Mouse (Mus musculus): ENCODE measurements around the gene Caly. TPM values are rescaled to one million over a fixed set of nuclear protein-coding genes. Genes with fewer than 3 reads are reported as not detected.

Caly gene
- polyA plus RNA-seq, 1 experiment from 2014 or later, result 1.2 TPM

DNA sequence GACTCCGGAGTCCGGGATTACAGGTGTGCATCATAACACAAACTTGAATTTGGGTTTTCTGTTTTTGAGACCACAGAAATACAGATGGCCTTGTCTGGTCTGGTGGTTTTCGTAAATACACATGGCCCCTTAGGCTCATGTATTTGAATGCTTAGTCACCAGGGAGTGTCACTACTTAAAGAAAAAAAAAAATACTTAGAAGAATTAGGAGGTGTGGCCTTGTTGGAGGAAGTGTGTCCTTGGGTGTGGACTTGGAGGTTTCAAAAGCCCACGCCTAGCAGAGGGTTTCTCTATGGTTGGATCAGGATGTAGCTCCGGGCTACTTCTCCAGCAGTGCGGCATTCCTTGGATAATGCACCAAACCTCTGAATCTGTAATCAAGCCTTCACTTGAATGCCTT, 4.7 kb downstream of the Caly start:
- H3K27me3 ChIP-seq (ENCODE audit: low read depth, poor library complexity, severe bottlenecking), result peaks cover 51% of the 10 kb centered on the region
- peaks cover 24% of the 10 kb centered on the region for H3K4me1 ChIP-seq
- no peak for DNase-seq (ENCODE audit: low spot score)
- no peaks in the 10 kb centered on the region for H3K9me3 ChIP-seq (replicated peaks)
- no peaks in the 10 kb centered on the region for H3K36me3 ChIP-seq
- H3K27ac ChIP-seq, result no peak overlapping the region
- H3K4me3 ChIP-seq, result no peak overlapping the region
- 81% methylated on average over 6 of the region's 6 CpGs for WGBS

DNA sequence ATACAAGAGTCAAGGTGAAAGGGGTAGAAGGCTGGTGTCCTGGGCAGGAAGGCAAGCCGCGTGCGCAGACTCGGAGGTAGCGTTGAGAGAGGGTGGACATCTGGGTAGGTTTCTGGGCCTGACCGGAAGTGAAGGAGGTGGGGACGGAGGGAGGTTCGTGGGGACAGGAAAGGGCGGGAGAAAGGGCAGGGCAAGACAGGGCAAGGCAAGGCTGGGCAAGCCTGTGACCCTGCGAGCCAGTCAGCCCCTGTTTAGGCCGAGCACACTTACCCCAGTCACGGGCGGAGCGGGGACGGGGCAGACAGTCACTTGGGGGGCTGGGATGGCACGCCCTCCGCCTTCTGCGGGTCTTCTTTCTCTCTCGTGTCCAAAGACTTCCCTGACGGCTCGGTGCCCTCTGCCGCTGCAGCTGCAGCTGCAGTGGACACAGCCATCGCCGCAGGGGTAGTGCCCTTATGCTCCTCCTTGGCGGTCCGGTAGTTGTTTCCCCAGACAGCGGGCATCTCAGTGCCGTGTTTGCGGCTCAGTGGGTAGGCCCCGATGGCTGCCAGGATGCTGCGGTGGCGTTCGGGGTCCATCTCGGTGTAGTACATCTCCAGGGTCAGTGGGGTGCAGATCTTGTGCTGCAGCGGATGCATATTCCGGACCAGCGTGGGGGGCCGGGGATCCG, 12.2 kb downstream of the Caly start:
- WGBS, result 34% methylated on average over 39 of the region's 39 CpGs
- no peaks in the 10 kb centered on the region for H3K9me3 ChIP-seq (replicated peaks)
- H3K36me3 ChIP-seq, result no peaks in the 10 kb centered on the region
- DNase-seq (ENCODE audit: low spot score), result peak; percentile 49
- H3K27me3 ChIP-seq (ENCODE audit: low read depth, poor library complexity, severe bottlenecking), result peaks cover 44% of the 10 kb centered on the region
- H3K27ac ChIP-seq, result peak overlapping the region; percentile 75
- peak overlapping the region; percentile 45 for H3K4me3 ChIP-seq
- peaks cover 9% of the 10 kb centered on the region for H3K4me1 ChIP-seq

DNA sequence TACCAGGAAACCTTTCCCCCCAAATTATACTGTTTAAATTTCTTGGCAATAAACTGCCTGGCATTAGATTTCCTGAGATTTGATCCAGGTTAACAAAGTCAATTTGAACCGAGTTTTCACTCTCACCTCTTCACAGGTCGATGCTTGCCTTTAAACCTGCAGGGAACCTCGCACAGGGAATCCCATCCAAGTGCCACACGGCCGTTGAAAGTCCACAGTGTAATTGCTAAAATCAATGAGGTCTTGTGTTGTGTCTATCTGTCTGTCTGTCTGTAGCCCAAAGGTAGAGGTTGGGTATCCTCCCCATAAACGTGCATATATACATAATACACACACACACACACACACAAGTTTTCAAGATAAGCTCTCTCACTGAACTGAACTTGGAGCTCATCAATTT, 15.0 kb downstream of the Caly start:
- Histone ChIP-seq H3K27ac (no peak overlapping the region), H3K27me3 (ENCODE audit: low read depth, poor library complexity, severe bottlenecking) (peaks cover 62% of the 10 kb centered on the region), H3K9me3 (replicated peaks) (no peaks in the 10 kb centered on the region), H3K4me1 (peaks cover 11% of the 10 kb centered on the region), H3K36me3 (no peaks in the 10 kb centered on the region), H3K4me3 (no peak overlapping the region)
- 74% methylated on average over 6 of the region's 6 CpGs for WGBS
- no peak for DNase-seq (ENCODE audit: low spot score)

DNA sequence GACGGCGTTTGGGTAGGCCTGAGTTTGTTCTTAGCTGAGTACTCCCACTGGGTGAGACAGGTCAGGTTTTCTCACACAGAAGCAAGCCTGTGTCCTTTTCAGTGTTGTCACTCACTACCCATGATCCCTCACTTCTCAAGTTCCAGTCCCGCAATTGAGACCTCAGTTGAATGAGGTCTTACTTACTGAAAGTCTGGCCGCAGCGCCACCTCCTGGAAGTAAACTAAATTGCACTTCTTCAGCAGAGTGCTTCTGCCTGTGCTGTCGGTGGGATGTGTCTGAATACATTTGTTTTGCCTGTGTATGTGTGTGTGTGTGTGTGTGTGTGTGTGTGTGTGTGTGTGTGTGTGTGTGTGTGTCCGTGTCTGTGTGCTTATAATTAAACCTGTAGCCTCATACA, 19.3 kb downstream of the Caly start:
- no peak overlapping the region for H3K27ac ChIP-seq
- 21% methylated on average over 7 of the region's 7 CpGs for WGBS
- no peaks in the 10 kb centered on the region for H3K9me3 ChIP-seq (replicated peaks)
- H3K4me3 ChIP-seq, result no peak overlapping the region
- peaks cover 25% of the 10 kb centered on the region for H3K4me1 ChIP-seq
- peak; percentile 79 for DNase-seq (ENCODE audit: low spot score)
- no peaks in the 10 kb centered on the region for H3K36me3 ChIP-seq
- peaks cover 76% of the 10 kb centered on the region for H3K27me3 ChIP-seq (ENCODE audit: low read depth, poor library complexity, severe bottlenecking)

DNA sequence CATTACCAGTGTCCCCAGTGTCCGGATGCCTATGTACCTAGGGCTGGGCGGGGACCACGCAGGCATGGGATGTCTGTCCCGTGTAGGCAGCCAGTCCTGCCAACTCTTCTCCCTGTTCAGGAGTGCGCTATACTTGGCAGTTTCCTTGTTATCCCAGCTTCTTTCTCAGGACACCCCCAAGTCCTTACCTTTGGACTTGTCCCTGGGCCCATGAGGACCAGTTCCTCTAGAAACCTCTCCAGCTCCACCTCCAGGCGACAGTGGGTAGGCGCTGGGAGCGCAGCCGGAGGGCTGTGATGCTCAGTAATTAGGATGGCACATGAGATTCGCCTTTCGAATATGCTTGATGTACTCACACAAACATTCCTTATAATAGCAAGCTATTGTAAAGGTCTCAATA, 20.0 kb downstream of the Caly start:
- no peaks in the 10 kb centered on the region for H3K9me3 ChIP-seq (replicated peaks)
- no peaks in the 10 kb centered on the region for H3K36me3 ChIP-seq
- peak; percentile 51 for DNase-seq (ENCODE audit: low spot score)
- peaks cover 84% of the 10 kb centered on the region for H3K27me3 ChIP-seq (ENCODE audit: low read depth, poor library complexity, severe bottlenecking)
- H3K4me3 ChIP-seq, result no peak overlapping the region
- H3K4me1 ChIP-seq, result peaks cover 33% of the 10 kb centered on the region
- 18% methylated on average over 11 of the region's 11 CpGs for WGBS
- H3K27ac ChIP-seq, result no peak overlapping the region

DNA sequence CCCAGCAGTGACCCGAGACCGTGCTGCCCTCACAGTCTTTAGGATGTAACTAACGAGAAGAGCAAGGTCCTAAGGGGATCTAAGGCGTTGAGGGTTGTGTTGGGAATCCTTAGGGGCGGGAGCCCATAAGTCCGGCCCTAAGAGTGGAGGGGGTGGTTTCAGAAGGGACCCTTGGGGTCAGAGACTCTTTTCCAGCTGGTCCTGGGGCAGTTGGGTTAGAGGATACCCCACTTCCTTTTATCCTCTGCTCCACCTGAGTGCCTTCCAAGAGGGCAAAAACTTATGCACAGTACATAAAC, 20.6 kb downstream of the Caly start:
- no peak for DNase-seq (ENCODE audit: low spot score)
- Histone ChIP-seq H3K4me3 (peak overlapping the region; percentile 54), H3K9me3 (replicated peaks) (no peaks in the 10 kb centered on the region), H3K27me3 (ENCODE audit: low read depth, poor library complexity, severe bottlenecking) (peaks cover 89% of the 10 kb centered on the region), H3K27ac (0 out of 2 replicates have a peak overlapping the region, but pooled peaks have one; percentile 76), H3K4me1 (peaks cover 33% of the 10 kb centered on the region), H3K36me3 (no peaks in the 10 kb centered on the region)
- WGBS, result 4% methylated on average over 6 of the region's 6 CpGs

DNA sequence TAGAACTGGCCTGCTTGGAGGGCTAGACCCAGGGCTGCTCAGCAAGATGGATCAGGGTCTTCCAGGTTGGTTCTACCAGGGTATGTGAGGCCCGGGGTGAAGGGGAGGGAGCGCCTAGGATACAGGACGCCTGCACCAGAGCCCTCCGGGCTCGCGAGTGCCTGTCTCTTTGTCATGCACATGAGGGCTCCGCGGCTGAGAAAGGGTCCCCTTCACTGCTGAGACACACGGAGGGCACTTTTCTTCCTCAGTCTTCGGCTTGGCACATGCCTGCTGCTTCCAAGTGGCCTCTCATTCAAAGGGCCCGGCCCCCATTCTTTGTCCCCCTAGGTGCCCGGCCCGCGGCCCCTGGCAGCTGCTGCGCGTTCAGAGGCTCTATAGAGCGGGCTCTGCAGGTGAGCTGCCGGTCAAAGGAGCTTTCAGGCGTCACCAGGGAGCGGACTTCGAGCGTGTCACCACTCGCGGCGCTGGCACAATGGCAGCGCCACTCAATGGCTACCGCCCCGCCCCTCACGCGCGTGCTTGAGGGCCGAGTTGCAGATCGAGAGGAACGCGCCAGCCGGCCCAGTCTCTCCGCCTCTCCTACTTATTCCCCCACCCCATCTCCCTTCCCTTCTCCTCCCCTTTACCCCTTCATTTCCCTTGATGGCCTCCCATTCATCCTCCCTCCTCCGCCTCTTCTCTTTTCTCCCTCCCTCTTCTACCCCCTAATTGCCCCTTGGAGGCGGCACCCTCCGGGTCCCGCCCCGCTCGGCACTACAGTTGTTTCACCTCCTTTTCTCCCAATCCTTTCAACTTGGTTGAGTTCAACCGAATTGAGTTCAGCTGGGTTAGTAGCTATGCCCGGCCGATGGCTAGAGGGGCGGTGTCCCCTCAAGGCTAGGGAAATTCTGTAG, 21.2 kb downstream of the Caly start:
- peak overlapping the region; percentile 76 for H3K27ac ChIP-seq
- H3K9me3 ChIP-seq (replicated peaks), result no peaks in the 10 kb centered on the region
- H3K4me1 ChIP-seq, result peaks cover 33% of the 10 kb centered on the region
- H3K36me3 ChIP-seq, result no peaks in the 10 kb centered on the region
- WGBS, result under 1% methylated on average over 47 of the region's 47 CpGs
- peaks cover 95% of the 10 kb centered on the region for H3K27me3 ChIP-seq (ENCODE audit: low read depth, poor library complexity, severe bottlenecking)
- peak overlapping the region; percentile 54 for H3K4me3 ChIP-seq
- DNase-seq (ENCODE audit: low spot score), result peak; percentile 68

DNA sequence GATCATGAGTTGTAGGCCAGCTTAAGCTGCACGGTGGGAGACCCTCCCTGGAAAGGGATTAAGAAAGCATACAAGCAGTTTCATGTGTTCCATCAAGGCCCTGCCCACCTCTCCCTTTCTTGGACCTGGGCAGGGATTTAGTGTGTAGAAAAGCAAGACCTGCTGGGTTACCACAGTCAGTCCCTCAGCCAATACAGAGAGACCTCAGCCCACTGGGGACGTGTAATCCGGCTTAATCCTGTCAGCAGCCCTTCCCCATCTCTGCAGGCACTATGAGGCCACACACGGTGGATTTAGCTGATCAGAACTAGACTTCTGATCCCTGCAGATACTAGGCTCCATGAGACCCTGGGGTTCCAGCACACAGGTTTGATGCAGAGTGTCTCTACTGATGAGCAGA, 22.7 kb downstream of the Caly start:
- DNase-seq (ENCODE audit: low spot score), result no peak
- H3K36me3 ChIP-seq, result no peaks in the 10 kb centered on the region
- no peak overlapping the region for H3K27ac ChIP-seq
- H3K27me3 ChIP-seq (ENCODE audit: low read depth, poor library complexity, severe bottlenecking), result peaks cover 100% of the 10 kb centered on the region
- no peak overlapping the region for H3K4me3 ChIP-seq
- H3K4me1 ChIP-seq, result peaks cover 33% of the 10 kb centered on the region
- WGBS, result 32% methylated on average over 4 of the region's 4 CpGs
- H3K9me3 ChIP-seq (replicated peaks), result no peaks in the 10 kb centered on the region

DNA sequence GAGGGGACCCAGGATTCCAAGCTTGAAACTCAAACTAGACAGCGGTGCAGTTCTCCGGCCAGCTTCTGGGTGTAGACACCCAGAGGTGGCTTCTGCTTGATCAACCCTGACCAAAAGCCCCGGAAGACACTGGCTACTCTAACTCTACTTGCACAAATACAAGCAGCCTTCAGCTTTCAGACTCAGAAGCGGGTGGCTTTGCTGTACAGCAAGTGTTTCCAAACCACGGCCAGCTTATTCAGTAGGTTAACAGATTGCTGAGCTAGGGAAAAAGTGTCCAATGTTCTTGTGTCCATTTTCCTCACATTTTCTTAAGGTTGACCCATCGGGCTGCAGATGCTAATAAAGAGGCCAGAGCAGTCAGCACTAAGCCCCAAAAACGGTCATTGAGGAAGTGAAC, 23.8 kb downstream of the Caly start:
- H3K4me3 ChIP-seq, result peak overlapping the region; percentile 64
- H3K9me3 ChIP-seq (replicated peaks), result no peaks in the 10 kb centered on the region
- DNase-seq (ENCODE audit: low spot score), result no peak
- H3K36me3 ChIP-seq, result no peaks in the 10 kb centered on the region
- H3K4me1 ChIP-seq, result peaks cover 33% of the 10 kb centered on the region
- H3K27ac ChIP-seq, result peak overlapping the region; percentile 88
- 20% methylated on average over 7 of the region's 7 CpGs for WGBS
- H3K27me3 ChIP-seq (ENCODE audit: low read depth, poor library complexity, severe bottlenecking), result peaks cover 99% of the 10 kb centered on the region

DNA sequence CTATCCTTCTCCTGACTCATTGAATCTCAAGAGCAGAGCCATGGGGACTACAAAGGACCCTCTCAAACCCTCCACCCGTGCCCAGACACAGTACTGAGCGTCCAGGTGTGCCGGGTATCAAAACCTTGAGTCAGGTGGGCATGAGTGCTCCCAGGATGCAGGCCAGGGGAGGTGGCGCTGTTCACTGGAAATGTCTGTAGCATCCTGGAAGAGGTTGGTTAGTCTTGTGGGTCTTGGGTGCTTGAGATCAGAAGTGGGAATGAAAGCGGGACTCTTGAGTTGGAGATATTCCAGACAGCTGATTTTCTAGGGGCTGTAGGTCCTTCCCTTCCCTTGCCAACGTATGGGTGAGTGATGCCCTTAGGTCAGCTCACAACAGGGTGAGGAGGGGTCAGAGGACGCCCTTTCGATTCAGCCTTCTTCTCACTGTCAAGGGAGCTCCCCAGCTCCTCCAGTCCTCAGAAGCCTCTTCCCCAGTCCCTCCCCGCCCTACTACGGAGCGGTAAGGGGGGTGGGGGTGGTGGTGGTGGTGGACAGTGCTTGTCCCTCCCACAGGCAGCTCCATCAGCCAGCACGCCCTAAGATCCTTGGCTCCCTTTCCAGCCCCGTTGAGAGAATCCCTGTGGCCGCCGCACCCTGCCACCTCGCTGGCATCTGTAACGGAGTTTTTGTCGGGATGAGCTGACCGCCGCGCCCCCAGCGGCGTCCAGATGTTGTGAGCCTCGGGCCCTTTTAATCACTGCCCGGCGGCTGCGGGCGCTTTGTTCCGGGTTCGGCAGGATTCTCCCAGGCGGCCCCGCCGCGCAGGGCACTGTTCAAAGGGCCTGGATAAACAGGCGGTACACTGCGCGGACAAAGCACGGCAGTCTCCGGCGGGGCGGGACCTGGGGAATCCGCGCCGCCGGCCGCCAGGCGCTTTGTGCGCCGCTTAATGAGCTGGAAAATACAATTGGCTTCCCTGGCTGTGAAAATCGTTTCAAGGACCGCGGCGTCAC, 24.6 kb downstream of the Caly start:
- H3K4me3 ChIP-seq, result peak overlapping the region; percentile 64
- 2% methylated on average over 53 of the region's 53 CpGs for WGBS
- peak overlapping the region; percentile 88 for H3K27ac ChIP-seq
- H3K9me3 ChIP-seq (replicated peaks), result no peaks in the 10 kb centered on the region
- H3K4me1 ChIP-seq, result peaks cover 33% of the 10 kb centered on the region
- H3K36me3 ChIP-seq, result no peaks in the 10 kb centered on the region
- DNase-seq (ENCODE audit: low spot score), result peak; percentile 82
- H3K27me3 ChIP-seq (ENCODE audit: low read depth, poor library complexity, severe bottlenecking), result peaks cover 99% of the 10 kb centered on the region

DNA sequence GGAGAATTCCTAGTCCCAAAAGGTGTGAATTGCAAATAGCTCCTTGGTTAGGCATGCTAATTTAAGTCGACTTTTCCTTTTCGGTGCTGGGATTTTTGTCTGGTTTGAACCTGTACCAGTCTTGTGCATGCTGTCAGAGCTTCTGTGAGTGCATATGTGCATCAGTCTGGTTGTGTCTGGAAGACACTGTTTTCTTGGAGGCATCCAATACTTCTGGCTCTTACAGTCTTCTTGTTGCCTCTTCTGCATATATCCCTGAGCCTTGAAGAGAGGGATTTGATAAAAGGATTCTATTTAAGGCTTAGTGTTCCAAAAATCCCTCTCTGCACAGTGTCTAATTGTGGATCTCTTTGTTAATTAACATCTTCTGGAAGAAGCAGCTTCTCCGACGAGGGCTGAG, 28.2 kb downstream of the Caly start:
- H3K36me3 ChIP-seq, result no peaks in the 10 kb centered on the region
- H3K9me3 ChIP-seq (replicated peaks), result no peaks in the 10 kb centered on the region
- peaks cover 21% of the 10 kb centered on the region for H3K4me1 ChIP-seq
- H3K27ac ChIP-seq, result no peak overlapping the region
- peaks cover 99% of the 10 kb centered on the region for H3K27me3 ChIP-seq (ENCODE audit: low read depth, poor library complexity, severe bottlenecking)
- no peak overlapping the region for H3K4me3 ChIP-seq
- WGBS, result 77% methylated on average over 4 of the region's 4 CpGs
- DNase-seq (ENCODE audit: low spot score), result no peak

DNA sequence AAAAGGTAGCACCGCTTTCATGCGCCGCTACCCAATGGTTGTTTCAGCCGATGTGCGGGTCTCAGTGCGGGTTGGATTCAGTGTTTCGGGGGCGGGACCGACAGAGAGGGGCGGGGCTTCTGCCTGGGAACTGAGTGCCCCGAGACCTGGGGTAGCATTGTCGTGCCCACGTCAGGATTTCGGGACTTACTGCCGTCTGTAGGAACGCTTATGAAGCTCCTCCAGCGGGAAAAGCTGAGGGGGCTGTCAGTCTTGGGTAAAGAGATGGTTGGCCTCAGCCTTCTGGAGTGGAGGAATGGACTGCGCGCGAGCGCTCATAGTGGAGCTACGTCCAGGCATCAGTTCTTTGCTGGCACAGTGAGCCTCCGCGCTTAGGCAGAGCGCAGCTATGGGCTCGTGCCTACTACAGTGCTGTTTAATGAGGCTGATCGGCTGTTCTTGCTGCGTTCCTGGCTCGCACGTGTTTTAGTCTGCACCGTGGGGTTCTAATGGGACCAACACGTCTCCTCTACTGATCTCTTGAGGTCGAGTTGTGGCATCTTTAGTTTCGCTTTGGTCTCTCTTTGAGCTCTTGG, 33.1 kb downstream of the Caly start:
- peak; percentile 61 for DNase-seq (ENCODE audit: low spot score)
- Histone ChIP-seq H3K4me3 (peak overlapping the region; percentile 50), H3K9me3 (replicated peaks) (no peaks in the 10 kb centered on the region), H3K27me3 (ENCODE audit: low read depth, poor library complexity, severe bottlenecking) (peaks cover 100% of the 10 kb centered on the region), H3K4me1 (peaks cover 23% of the 10 kb centered on the region), H3K36me3 (no peaks in the 10 kb centered on the region), H3K27ac (no peak overlapping the region)
- WGBS, result 1% methylated on average over 34 of the region's 34 CpGs

Measured in limb, embryonic 10.5 days (tissue).